Mouse (Mus musculus) heart, adult 9 months (tissue): ENCODE measurements around the gene Rab30.
"Not testable (repeated sequence)": the region's sequence is repeated elsewhere in the genome, so short reads cannot be mapped to it uniquely, and the experiment has no call there.

Source experiments
- DNase-seq, 2 experiments: peaks; one replicate each; pipeline ENCODE4 v3.0.0; 2022; ENCODE audit warnings: low spot score in 2 of 2

Gene Rab30

GRCm38 (mm10) chr7:92750395-92750794 lies 9.0 kb downstream of the Rab30 start:
- DNase-seq, result no peak

- DNase-seq, result no peak
Measured at GRCm38 (mm10) chr7:92758067-92758466, 16.7 kb downstream of the Rab30 start.

GRCm38 (mm10) chr7:92760651-92761050 lies 19.2 kb downstream of the Rab30 start:
- no peak for DNase-seq

- peak; percentile 42 to 72 for DNase-seq
Measured at GRCm38 (mm10) chr7:92761161-92761560, 19.8 kb downstream of the Rab30 start.

GRCm38 (mm10) chr7:92765426-92765825 lies 24.0 kb downstream of the Rab30 start:
- peak in 1 of 2 experiments; percentile 45 for DNase-seq

- DNase-seq, result no peak
Measured at GRCm38 (mm10) chr7:92766096-92767090, 25.0 kb downstream of the Rab30 start.

- DNase-seq, result not testable (repeated sequence)
Measured at GRCm38 (mm10) chr7:92768116-92768515, 26.7 kb downstream of the Rab30 start.

GRCm38 (mm10) chr7:92768859-92769258 lies 27.5 kb downstream of the Rab30 start:
- DNase-seq, result no peak

- no peak for DNase-seq
Measured at GRCm38 (mm10) chr7:92773006-92773405, 31.6 kb downstream of the Rab30 start.

GRCm38 (mm10) chr7:92773596-92773995 lies 32.2 kb downstream of the Rab30 start:
- no peak for DNase-seq

GRCm38 (mm10) chr7:92774741-92775140 lies 33.3 kb downstream of the Rab30 start:
- DNase-seq, result no peak

- DNase-seq, result no peak
Measured at GRCm38 (mm10) chr7:92775703-92776102, 34.3 kb downstream of the Rab30 start.

GRCm38 (mm10) chr7:92776647-92777046 lies 35.2 kb downstream of the Rab30 start:
- DNase-seq, result no peak

GRCm38 (mm10) chr7:92777108-92777973 lies 35.9 kb downstream of the Rab30 start:
- DNase-seq, result peak; percentile 64 to 71

GRCm38 (mm10) chr7:92779058-92779457 lies 37.7 kb downstream of the Rab30 start:
- DNase-seq, result no peak

- DNase-seq, result no peak
Measured at GRCm38 (mm10) chr7:92781361-92781760, 40.0 kb downstream of the Rab30 start.

GRCm38 (mm10) chr7:92781948-92782347 lies 40.5 kb downstream of the Rab30 start:
- DNase-seq, result no peak

- no peak for DNase-seq
Measured at GRCm38 (mm10) chr7:92782511-92782910, 41.1 kb downstream of the Rab30 start.

GRCm38 (mm10) chr7:92783166-92783806 lies 41.9 kb downstream of the Rab30 start:
- DNase-seq, result no peak

- no peak for DNase-seq
Measured at GRCm38 (mm10) chr7:92783914-92784313, 42.5 kb downstream of the Rab30 start.

GRCm38 (mm10) chr7:92795749-92796148 lies 54.3 kb downstream of the Rab30 start:
- DNase-seq, result peak in 1 of 2 experiments; percentile 24

GRCm38 (mm10) chr7:92796813-92797212 lies 55.4 kb downstream of the Rab30 start:
- DNase-seq, result peak; percentile 27 to 40
